Mouse (Mus musculus) small intestine, adult 2 months (tissue): ENCODE measurements around the gene Il18.

Experiments
- CTCF ChIP-seq: fragments of 200-500 bp; IDR thresholded peaks from 2 replicates; pipeline ENCODE4 v1.5.1; 2012; ENCODE audit warnings: low read depth, mild to moderate bottlenecking, control low read depth, inconsistent platforms, low read length, moderate library complexity, mixed read lengths; ENCODE audit not compliant: insufficient replicate concordance, insufficient read length; ENCODE audit errors: extremely low read depth
- POLR2A ChIP-seq: fragments of 200-500 bp; IDR thresholded peaks from 2 replicates; pipeline ENCODE4 v1.6.1; 2012; ENCODE audit warnings: low read depth, mild to moderate bottlenecking, control low read depth, inconsistent platforms, low read length, moderate library complexity

GRCm38 (mm10) chr9:50525585-50525984 lies 29.0 kb upstream of the Il18 start:
- TF ChIP-seq POLR2A (no peak), CTCF (no peak)
